Mouse (Mus musculus) mesoderm, embryonic 11.5 days (tissue): ENCODE data around the gene Med24.

Source experiments
- DNase-seq: peaks from one replicate; pipeline ENCODE4 v3.0.0-alpha.2; 2012; ENCODE audit warnings: low read depth, low spot score

Med24 gene

DNA sequence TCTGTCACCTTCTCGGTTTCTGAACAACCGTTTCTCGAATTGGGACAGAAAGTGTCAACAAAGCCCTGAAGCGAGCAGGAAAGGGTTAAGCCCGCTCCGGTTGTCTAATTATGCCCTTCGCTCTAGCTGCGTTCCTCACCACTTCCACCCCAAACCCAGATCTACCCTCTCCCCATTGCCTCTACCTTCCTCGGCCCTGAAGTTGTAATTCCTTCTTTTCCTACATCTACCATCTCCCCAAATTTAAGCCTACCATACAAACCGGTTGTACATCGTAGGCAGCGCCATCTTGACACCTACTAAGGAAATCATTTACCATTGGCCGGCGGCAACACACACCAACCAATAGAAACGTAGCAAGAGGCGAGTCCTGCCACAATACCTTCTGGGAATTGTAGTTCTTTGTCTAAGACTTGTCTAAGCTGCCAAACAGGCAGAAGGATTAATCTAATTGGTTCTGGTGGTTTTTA lies at the start of gene Med24:
Gene Med24 (minus strand): TSS at position 317 of the 470 bp plus-strand sequence.
- DNase-seq = peak; percentile 89

DNA sequence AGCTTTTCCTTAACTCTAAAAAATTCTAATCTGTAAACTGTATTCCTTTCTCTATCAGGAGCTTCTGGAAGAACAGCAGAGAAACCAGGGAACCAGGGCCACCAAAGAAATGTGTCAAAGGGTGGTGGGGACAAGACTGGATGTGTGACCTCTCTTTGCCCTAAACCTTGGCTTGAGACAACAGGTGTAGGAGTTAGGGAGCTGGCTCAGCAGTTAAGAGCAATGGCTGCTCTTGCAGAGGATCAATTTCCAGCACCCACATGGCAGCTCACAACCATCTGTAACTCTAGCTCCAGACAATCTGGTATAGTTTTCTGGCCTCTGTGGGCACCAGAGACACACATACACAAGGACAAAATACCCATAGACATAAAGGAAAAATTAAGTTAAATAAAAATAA lies 48.7 kb upstream of the Med24 start:
- no peak for DNase-seq

DNA sequence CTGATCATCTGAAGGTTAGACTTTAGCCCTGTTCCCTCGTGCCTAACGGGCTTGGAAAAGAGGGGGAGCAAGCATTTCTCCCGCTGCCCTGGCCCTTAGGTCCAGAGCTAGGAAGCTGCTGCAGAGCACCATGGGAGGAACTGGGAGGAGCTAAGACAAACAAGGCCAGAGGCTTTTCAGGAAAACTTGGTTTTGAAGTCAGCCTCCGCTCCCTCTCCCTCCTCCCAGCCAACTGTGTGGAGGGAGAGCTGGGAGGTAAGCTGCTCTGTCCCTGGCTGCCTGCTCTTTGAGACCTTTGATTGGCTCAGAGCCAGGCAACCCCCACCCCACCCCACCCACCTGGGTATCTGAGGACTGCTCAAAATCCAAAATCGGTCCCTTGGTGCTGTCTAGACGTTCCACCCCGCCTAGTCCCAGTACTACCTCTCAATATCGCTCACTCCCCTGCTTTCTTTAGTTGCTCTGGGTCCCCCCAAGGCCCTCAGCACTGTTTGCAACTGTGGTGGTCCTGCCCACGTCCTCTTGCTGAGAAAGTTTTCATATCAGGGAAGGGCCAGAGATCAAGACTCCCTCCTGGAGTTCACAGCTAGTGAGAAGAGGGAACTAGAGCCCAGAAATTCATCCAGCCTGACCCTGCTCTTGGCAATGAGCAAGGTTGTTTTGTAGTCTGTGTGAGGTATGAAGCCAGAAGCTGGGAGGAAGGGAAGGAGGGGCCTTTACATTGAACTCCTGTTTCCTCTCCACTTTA lies 47.8 kb upstream of the Med24 start:
- DNase-seq = no peak

DNA sequence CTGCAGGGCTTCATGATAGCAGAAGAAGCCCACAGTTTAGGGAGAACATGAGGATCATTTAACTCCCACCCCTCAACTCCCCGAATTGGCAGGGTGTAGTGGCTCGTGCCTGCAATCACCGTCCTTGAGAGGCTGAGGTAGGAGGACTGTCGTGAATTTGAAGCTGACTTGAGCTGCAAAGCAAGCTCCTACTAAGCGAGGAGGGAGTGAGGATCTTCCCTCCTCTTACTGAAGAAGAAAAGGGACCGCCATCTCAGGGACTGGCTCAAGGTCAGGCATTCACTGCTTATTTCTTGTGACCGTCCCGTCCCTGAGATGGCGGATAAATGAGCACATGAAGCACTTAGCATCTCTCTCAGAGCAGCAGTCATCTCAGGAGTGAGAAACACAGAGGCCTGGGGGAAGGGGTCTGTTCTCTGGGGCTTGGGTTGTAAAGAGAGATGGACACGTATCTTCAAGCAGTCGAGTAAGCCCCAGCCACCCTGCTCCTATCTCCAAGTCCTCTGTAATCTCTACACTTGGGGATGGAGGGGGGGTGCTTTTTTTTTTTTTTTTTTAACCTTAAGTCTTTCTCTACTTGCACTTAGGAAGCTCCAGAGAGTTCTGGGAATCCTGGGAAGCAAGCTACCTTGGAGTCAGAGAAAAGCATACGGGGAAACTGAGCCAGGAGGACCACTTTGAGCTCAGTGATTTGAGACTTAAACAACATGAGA lies 47.0 kb upstream of the Med24 start:
- no peak for DNase-seq

DNA sequence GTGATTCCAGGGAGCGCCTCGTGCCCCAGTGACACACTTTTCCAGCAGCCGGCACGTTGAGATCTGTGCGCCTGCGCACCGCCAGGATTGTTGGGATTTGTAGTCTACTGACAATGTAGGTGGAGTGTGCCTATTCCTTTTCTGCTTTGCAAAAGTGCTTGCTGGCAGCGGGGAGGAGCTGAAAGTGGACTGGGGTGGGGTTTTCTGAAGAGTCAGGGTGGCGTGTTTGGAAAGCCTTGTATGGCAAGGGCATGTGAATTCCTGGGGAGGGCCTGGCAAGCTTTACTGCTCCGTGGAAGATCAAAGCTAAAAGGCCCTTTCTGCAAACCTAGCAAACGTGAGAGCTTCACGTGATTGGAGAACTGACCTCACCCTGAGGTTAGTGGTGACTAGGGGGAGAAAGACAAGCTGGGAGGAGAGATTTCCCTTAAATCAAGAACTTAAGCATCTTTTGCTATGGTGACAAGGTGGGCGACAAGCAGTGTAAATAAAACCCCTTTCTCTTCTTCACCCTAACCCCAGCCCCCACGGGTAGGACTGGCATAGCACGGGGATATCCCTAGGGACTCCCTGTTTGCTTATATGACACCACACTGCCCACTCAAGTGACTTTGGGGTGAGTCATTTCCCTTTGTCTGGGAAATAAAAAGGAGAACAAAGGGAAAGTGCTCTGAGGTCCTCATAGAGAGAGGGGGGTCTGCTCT lies 46.3 kb upstream of the Med24 start:
- peak; percentile 96 for DNase-seq

DNA sequence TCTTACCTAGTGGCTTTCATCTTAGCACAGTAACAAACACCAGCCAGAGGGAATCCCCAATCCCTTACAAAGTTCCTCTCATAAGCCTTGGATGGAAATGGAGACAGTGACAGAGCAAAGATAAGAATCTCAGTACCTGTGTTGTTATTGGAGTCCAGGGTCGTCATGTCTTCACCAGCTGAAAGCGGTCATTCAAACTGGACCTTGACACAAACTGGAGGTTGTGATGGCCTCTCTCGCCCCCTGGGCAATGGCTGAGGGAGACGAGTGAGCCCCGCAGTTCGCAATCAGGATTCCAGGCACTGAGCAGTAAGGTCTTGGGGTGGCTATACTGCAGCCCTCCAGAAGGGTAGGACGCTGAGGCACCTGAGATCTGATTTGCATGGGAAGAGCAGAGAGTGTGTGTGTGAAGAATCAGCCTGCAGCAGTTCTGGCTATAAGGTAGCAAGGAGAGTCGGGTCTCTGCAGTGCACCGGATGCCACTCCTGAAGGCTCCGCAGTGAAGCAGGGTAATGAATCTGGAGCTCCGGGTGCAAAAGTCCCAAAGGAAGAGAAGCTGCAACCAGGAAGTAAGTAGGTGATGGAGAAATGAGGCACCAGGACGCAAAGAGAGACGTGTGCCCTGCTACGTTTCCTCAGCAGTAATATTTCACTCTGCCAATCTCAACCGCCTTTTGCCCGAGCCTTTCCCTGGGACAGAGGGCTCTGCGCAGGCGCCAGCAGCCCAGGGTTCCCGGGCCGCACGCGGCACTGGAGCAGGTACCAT lies 45.5 kb upstream of the Med24 start, which contains the start of gene Nr1d1:
Gene Nr1d1 (minus strand): TSS at position 752 of the 766 bp plus-strand sequence.
- DNase-seq = no peak

DNA sequence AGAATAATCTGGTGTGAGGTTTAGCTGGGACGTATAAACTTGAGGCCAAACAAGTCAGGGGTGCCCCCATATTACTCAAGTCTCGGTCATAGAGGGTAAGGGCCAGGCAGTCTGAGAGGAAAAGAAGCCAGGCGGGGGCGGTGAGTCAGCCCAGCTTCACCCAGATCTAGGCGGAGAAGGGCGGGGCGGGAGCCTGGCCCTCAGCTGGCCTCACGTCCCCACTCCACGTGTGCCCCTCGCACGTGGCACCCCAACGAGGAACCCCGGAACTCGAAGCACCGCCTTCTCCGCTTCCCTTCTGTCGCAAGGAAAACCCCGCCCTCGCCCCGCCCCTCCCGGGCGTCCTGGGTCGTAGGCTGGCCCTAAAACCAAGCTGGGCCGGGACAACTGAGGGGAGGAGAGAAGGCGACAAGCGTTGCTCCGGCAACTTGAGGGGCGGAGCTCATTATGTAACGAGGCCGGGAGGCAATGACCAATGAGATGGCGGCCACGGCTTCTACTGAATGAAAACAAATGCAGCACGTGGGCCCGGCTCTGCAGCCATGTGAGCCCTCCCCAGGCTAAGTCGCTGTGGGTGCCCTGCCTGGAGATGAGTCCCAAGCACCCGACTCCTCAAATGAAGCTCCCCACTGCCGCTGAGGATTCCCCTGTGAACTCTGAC lies 44.5 kb upstream of the Med24 start:
- DNase-seq = peak; percentile 96

DNA sequence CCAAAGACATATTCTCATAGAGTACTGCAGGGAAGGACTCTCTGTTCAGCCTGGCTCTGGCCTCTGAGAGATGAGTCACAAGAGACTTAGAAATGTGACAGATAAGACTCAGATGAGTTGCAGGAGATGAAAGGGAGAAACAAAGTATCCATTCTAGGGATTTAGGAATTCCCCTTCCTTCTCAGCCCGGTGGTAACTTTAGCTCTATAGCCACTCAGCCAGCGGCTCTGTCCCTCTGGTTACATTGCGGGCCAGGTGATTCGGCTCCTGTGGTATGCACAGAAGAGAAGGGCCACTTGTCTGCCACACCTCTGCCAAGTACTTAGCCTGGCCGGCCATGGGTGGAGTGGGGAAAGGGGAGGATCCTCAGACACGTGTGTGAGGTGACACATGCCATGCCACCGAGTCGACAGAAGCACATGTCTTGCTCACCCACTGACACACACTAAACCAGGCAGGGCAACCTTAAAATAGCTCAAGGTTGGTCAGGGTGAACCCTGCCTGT lies 43.5 kb upstream of the Med24 start:
- DNase-seq = no peak

DNA sequence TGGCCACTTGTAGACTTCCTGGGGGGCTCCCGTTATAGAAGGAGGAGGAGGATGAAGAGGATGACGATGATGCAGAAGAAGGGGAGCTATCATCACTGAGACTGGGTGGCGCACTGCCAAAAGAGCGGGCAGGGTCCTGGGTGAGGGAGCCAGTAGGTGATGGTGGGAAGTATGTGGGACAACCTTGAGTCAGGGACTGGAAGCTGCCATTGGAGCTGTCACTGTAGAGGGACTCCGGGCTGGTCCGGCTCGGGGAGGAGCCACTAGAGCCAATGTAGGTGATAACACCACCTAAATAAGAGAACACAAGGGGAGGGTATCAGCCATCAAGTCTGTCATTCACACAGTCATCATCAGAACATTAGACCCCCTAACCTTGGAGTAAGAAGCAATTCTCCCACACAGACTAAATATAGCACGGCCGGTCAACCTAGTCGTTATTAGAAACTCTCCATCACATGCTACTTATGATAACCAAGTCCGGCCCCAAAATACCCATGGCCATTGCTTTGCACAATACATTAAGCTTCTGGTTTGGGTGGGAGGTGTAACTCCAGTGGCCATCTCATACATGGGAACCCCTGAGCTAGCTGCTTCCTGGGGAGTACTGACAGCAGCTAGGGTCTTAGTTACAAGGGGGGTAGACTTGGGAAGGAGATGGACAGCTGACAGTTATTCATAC lies 42.8 kb upstream of the Med24 start:
- DNase-seq = no peak

DNA sequence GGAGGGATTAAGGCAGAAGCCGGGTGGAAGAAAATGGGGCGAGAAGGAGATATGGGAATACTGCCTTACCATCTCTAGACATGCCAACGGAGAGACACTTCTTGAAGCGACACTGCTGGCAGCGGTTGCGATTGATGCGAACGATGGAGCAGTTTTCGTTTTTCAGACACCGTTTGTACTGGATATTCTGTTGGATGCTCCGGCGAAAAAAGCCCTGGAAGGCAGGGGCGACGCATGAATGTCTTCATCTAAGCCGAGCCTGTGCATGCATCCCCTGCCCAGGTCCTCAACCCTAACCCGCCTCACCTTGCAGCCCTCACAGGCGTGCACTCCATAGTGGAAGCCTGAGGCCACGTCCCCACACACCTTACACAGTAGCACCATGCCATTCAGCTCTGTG lies 41.9 kb upstream of the Med24 start:
- DNase-seq = no peak

DNA sequence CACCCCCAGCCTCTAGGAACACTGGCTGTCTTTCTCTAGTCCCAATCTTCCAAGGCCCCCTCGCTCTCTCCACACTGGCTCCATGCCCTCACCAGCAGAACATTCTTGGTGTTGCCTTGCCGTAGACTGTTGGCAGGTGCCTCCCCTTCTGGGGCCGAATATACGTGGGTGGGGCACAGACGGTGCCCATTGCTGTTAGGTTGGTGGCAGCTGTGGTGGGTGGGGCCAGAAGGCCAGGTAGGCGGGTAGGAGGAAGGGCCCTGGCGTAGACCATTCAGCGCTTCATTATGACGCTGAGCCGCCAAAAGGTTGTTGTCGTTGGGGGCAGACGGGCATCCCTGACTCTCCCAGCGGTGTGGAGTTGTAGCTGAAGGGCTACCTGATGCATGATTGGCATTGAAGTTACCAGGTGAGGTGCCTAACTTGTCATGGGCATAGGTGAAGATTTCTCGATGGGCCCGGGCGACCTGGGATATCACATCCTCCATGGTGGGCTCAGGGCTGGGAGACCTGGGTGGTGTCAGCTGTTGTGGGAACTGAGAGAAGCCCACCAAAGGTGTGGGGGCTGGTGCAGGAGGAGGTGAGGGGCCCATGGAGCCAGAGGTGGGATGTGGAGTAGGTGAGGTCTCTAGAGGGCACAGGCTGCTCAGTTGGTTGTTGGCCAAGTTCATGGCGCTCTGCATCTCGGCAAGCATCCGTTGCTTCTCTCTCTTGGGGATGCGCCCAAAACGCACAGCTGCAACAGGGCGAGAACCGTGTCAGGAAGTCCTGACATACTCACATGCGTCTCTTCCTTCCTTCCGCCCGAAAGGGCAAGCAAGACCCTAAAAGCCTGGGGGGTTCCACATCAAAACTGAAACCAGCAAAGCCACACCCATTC lies 41.1 kb upstream of the Med24 start:
- DNase-seq = no peak

DNA sequence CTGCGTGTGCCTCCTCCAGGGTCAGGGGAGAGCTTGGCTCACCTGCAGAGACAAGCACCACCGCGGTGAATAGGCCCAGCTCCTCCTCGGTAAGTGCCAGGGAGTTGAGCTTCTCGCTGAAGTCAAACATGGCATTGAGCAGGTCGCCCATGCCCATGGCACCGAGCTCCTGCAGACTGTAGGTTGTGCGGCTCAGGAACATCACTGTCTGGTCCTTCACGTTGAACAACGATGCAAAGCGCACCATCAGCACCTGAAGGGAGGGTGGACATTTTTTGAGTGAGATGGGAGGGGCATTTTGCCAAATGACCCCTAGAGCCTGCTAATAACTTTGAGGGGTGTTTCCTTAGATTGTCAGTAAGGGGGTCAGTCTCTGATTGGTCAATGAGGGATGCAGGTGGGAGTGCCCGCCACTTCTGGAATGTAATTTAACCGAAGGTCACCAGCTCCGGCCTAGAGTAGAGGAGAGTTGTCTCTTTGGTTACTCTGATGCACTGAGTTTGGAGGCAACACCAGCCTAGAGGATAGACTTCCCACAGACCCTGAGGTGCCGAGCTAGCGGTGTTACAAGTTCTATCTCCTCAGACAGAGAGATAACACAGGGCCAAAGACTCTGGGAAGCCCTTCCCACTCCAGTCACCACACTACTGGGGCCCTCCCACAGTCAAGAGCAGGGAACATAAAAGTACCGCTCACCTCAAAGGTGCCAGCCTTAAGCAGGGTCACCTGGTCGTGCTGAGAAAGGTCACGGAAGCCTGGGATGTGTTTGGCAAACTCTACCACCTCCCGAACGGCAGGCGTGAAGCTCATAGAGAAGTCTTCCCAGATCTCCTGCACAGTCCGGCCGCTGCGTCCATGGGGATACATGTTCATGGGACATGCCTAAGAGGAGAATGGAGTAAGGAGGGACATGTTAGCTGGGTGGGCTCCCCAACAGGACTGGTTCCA lies 40.0 kb upstream of the Med24 start:
- DNase-seq = no peak

DNA sequence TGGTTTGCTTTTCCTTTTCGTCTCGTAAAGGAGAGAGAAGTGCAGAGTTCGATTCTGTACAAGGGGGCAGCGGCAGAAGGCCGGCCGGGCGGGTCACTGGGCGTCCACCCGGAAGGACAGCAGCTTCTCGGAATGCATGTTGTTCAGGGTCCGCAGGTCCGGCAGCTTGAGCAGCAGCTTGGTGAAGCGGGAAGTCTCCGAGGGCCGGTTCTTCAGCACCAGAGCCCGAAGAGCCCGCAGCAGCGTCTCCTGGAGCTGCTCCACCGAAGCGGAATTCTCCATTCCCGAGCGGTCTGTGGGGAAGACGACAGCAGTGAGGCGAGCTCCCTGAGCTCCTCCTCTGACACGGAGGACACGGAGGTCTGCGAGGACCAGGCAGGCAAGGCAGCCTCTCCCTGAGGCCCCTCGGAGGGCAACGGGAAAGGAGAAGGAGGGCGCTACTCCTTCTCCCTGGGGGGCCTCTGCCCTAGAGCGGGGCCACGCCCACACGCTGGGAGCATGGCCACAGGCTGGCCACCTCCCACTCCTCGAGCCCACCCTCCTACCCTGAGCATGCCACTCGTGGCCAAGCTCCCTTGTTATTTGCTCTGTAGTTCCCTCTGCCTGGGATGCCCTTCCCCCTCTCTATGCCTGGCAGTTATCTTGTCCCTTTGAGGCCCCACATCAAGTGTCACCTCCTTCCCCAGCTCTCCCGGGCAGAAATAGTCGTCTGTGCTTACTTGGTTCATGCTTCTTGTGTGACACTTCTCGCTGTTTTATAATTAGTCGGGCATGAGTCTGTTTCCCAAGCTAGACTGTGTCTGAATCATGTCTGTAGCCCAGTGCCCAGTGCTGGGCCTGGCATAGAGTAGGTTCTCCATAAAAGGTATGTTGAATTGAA lies 39.1 kb upstream of the Med24 start:
- DNase-seq = no peak

DNA sequence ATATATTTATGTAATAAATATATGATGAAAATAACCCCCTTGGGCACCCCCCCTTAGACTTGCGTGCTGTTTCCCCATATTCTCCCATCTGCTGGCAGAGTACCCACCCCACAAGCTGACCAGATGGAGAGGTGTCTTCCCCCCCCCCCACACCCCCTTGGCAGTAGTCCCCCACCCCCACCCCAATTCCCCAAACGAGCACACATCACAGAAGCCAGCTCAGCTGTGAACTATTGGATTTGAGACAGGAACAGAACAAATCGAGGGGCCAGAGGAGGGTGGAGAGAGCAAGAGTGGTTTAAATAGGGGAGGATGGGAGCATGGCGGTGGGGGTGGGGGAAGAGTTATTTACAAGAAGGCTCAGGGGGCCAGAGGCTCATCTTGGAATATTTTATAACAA lies 38.5 kb upstream of the Med24 start:
- DNase-seq = no peak

DNA sequence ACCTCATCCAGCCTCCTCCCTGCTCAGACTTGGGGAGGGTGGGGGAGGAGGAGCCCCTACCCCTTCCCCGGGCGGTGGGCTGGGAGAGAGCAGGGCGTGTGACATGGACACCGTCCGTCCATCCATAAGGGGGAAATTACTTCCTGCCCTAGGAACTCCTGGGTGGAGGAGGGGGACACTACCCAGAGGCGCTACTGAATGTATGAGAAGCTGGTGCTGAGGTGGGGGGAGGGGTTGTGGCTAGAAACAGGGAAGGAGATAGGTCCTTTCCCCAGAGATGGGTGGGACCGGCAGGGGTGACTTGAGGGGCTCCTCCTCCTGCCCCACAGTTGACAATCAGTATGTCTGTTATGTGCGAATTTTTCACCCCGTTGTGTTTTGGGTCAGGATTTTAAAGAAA lies 38.0 kb upstream of the Med24 start:
- peak; percentile 55 for DNase-seq

DNA sequence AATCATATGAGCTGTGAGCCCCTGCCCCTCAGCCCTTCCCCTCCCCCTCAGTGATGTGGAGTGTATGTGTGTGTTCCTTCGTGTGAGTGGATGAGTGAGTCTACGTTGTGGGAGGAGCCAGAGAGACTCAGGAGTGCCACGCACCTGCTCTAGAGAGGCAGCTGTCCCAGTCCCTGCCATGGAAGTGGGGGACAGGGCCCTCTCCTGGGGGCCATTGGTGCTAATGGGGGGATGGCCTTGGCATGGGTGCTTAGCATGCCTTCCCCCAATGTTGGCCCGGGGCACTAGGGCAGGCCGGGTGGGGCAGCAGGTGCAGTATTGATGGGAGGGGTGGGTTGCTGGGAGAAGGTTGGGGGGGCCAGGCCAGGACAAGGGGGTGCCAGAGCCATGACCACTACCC lies 37.6 kb upstream of the Med24 start:
- DNase-seq = no peak

DNA sequence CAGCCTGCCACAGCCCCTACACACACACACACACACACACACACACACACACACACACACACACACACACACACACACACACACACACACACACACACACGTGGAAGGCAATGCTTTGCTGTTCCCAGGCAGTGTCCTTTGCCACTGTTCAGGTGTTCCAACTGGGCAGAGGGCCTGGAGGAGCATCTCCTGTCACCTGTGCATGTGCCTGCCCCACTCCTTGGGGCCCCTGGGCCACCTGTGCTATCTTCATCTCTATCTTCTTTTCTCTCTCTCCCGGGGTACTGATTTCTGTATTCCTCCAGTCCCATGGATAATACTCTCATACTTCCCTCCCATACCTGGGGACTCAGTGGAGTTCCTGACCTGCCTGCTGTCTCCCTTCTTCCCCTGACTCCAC lies 37.1 kb upstream of the Med24 start:
- DNase-seq = no peak
